In the genomic region with DNA sequence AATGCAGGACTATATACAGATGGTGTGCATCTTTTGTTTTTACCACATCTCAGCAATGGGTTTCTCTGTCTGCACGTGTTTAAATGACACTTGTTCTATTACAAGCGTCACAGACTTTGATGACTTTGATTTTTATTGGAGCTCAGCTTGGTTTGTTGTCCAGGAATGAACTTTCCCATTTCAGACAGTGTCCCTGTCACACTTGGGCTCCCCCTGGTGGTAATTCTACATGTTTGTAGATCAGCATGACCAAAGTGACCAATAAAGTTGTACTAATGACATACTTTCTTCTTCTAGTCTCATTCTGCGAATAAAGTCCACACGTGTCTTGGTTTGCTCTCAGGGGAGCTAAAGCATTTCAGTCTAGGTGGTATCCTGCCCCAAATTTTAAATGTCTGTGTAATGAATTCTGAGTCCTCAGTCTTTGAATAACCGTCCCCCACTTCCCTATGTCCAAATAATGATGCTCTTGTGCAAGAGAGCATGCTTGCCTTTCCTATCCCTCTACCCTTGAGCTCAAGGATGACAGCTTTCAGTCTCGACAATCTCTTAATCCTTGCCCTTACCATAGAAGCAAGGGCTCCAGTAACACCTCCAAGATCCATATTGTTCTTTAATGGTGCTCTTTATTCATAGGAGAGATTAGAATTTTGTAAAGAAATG, we compare ENCODE assay signal across 9 mouse cellular contexts. TPM values are rescaled to one million over a fixed set of nuclear protein-coding genes. Genes with fewer than 3 reads are reported as not detected.
DNase-seq lines count a peak whose midpoint lies in the region; ATAC-seq and TF ChIP-seq lines count a peak whose summit lies in the region.
"Had no signal": no experiment of that assay in that cellular context is flagged by ENCODE, and none has a peak within 500 bp of the region (broad histone marks: within the 10 kb centered on the region; RNA-seq: fewer than 3 reads in every experiment).

No protein-coding gene starts in this region.

- no peaks in the 10 kb centered on the region for H3K9me3 ChIP-seq in hindbrain, embryonic 11.5 days (ENCODE audit: control insufficient read depth, low read length)
- no peaks in the 10 kb centered on the region for H3K9me3 ChIP-seq in lung, postnatal 0 days (ENCODE audit: low read length)

- DNase-seq in frontal cortex, postnatal 36 days (ENCODE audit: low spot score in 2 of 2), result peak; percentile 9 to 21
- DNase-seq in frontal cortex, postnatal 14 days (ENCODE audit: low spot score in 2 of 2), result no peak
- peak; percentile 24 for DNase-seq in right cerebral cortex, adult 18-20 months
- no peak for DNase-seq in right cerebral cortex, postnatal 25 days
- peak; percentile 26 to 37 for DNase-seq in cerebellum, adult 18-20 months
- peak; percentile 80 for DNase-seq in hindbrain, embryonic 11.5 days (ENCODE audit: low spot score)
- peak; percentile 80 for DNase-seq in lung, postnatal 0 days (ENCODE audit: low spot score)
- peak; percentile 40 for DNase-seq in thymus, postnatal 4 days

- H3K27ac ChIP-seq in hindbrain, embryonic 11.5 days (ENCODE audit: low read depth, low read length), result no peak overlapping the region
- H3K27ac ChIP-seq in lung, postnatal 0 days (ENCODE audit: low read length), result no peak overlapping the region

- no peaks in the 10 kb centered on the region for H3K27me3 ChIP-seq in hindbrain, embryonic 11.5 days (ENCODE audit: control insufficient read depth, insufficient read depth, low read length)
- no peaks in the 10 kb centered on the region for H3K27me3 ChIP-seq in lung, postnatal 0 days (replicated peaks; ENCODE audit: insufficient read depth, low read length)

- 54% methylated on average over 6 of the region's 6 CpGs for WGBS in hindbrain, embryonic 11.5 days
- 42% methylated on average over 6 of the region's 6 CpGs for WGBS in lung, postnatal 0 days

- no peaks in the 10 kb centered on the region for H3K4me1 ChIP-seq in hindbrain, embryonic 11.5 days (replicated peaks; ENCODE audit: control insufficient read depth, insufficient read depth, low read length)
- H3K4me1 ChIP-seq in lung, postnatal 0 days (ENCODE audit: insufficient read depth, low read depth, low read length), result no peaks in the 10 kb centered on the region

- no peak overlapping the region for H3K4me3 ChIP-seq in hindbrain, embryonic 11.5 days (ENCODE audit: low read depth, low read length)
- no peak overlapping the region for H3K4me3 ChIP-seq in lung, postnatal 0 days (ENCODE audit: low read depth, low read length)

- TF ChIP-seq EP300 in lung, postnatal 0 days (IDR thresholded peaks at IDR 0.05), result no peak

- peak; percentile 84 for TF ChIP-seq CTCF in lung, postnatal 0 days (IDR thresholded peaks at IDR 0.05)

- ATAC-seq in hindbrain, embryonic 11.5 days (ENCODE audit: low FRiP score), result no peak
- no peak for ATAC-seq in lung, postnatal 0 days

- H3K9ac ChIP-seq in hindbrain, embryonic 11.5 days (ENCODE audit: low read depth, low read length), result no peak overlapping the region
- H3K9ac ChIP-seq in lung, postnatal 0 days (replicated peaks; ENCODE audit: low read depth), result no peak overlapping the region

- no peak overlapping the region for H3K4me2 ChIP-seq in hindbrain, embryonic 11.5 days (replicated peaks; ENCODE audit: low read depth, low read length)
- no peak overlapping the region for H3K4me2 ChIP-seq in lung, postnatal 0 days (replicated peaks; ENCODE audit: low read depth, low read length)

- no peaks in the 10 kb centered on the region for H3K36me3 ChIP-seq in hindbrain, embryonic 11.5 days (ENCODE audit: control insufficient read depth, insufficient read depth, low read length)
- H3K36me3 ChIP-seq in lung, postnatal 0 days (ENCODE audit: insufficient read depth, low read length), result no peaks in the 10 kb centered on the region

RNA-seq across cellular contexts. Expression of gene Taar9, which starts 1.9 kb away (rescaled TPM):
- not detected in 2 replicates for polyA plus RNA-seq in hindbrain, embryonic 11.5 days (2014; fragmentation: Nextera tagmentation; extraction: Ambion mirVana)
- polyA plus RNA-seq in lung, postnatal 0 days (2015; fragmentation: Nextera tagmentation; extraction: Ambion mirVana), result not detected in 2 replicates
- polyA plus RNA-seq: small intestine, adult 2 months had no signal

RNA-seq across cellular contexts. Expression of gene Taar8c, which starts 9.5 kb away (rescaled TPM):
- polyA plus RNA-seq in hindbrain, embryonic 11.5 days (2014; fragmentation: Nextera tagmentation; extraction: Ambion mirVana), result not detected in 2 replicates
- not detected in 2 replicates for polyA plus RNA-seq in lung, postnatal 0 days (2015; fragmentation: Nextera tagmentation; extraction: Ambion mirVana)
- polyA plus RNA-seq: small intestine, adult 2 months had no signal

RNA-seq across cellular contexts. Expression of gene Taar8b, which starts 19.2 kb away (rescaled TPM):
- polyA plus RNA-seq in hindbrain, embryonic 11.5 days (2014; fragmentation: Nextera tagmentation; extraction: Ambion mirVana), result not detected in 2 replicates
- polyA plus RNA-seq in lung, postnatal 0 days (2015; fragmentation: Nextera tagmentation; extraction: Ambion mirVana), result not detected in 2 replicates

RNA-seq across cellular contexts. Expression of gene Taar8a, which starts 34.9 kb away (rescaled TPM):
- polyA plus RNA-seq in hindbrain, embryonic 11.5 days (2014; fragmentation: Nextera tagmentation; extraction: Ambion mirVana), result not detected in 2 replicates
- polyA plus RNA-seq in lung, postnatal 0 days (2015; fragmentation: Nextera tagmentation; extraction: Ambion mirVana), result not detected in 2 replicates
- polyA plus RNA-seq: small intestine, adult 2 months had no signal

RNA-seq across cellular contexts. Expression of gene Stx7, which starts 37.9 kb away (rescaled TPM):
- polyA plus RNA-seq in hindbrain, embryonic 11.5 days (2014; fragmentation: Nextera tagmentation; extraction: Ambion mirVana), result 120 and 131 TPM in 2 replicates
- polyA plus RNA-seq in lung, postnatal 0 days (2015; fragmentation: Nextera tagmentation; extraction: Ambion mirVana), result 128 and 141 TPM in 2 replicates

Comparison
In these comparisons a context has a peak if more than half of its experiments do, and no peak if none do; other contexts are left out.
1. DNase-seq: peak in frontal cortex, postnatal 36 days (2 of 2), right cerebral cortex, adult 18-20 months (single experiment), cerebellum, adult 18-20 months (2 of 2), hindbrain, embryonic 11.5 days (single experiment), lung, postnatal 0 days (single experiment) and thymus, postnatal 4 days (single experiment); none in frontal cortex, postnatal 14 days (0 of 2) and right cerebral cortex, postnatal 25 days (single experiment).